Mouse (Mus musculus): ENCODE data around the gene Sept8.

GRCm38 (mm10) chr11:53546271-53546670, 27.2 kb downstream of the Sept8 start:
- TF ChIP-seq MAFK (IDR thresholded peaks at IDR 0.05; ENCODE audit: insufficient read depth, low read depth, low read length) (no peak), ZC3H11A (IDR thresholded peaks at IDR 0.05; ENCODE audit: borderline replicate concordance, low read depth, low read length) (no peak), HCFC1 (IDR thresholded peaks at IDR 0.05; ENCODE audit: borderline replicate concordance, insufficient read depth, low read length) (no peak), ZNF384 (IDR thresholded peaks at IDR 0.05; ENCODE audit: low read depth, low read length) (no peak), CHD2 (IDR thresholded peaks at IDR 0.05; ENCODE audit: low read depth, low read length) (no peak)
